Mouse (Mus musculus) left cerebral cortex, postnatal 25 days (tissue): ENCODE results near the gene Gypa. TPM values are rescaled to one million over a fixed set of nuclear protein-coding genes. Genes with fewer than 3 reads are reported as not detected.

Experiments
- DNase-seq, 2 experiments: peaks; one replicate each; pipeline ENCODE4 v3.0.0; 2022; ENCODE audit warnings: low spot score in 2 of 2, mixed read lengths in 1 of 2
- intact Hi-C: fragments of 180-260 bp; cut with DNase I; formaldehyde crosslinking; loops from one replicate; pipeline ENCODE4 v1.15.1; 2025
- total RNA-seq, 2 experiments: library from RNA; stranded (reverse); gene quantifications; 2 replicates each; pipeline ENCODE4 v1.2.3; 2021

Gypa gene
- total RNA-seq: not detected

DNA sequence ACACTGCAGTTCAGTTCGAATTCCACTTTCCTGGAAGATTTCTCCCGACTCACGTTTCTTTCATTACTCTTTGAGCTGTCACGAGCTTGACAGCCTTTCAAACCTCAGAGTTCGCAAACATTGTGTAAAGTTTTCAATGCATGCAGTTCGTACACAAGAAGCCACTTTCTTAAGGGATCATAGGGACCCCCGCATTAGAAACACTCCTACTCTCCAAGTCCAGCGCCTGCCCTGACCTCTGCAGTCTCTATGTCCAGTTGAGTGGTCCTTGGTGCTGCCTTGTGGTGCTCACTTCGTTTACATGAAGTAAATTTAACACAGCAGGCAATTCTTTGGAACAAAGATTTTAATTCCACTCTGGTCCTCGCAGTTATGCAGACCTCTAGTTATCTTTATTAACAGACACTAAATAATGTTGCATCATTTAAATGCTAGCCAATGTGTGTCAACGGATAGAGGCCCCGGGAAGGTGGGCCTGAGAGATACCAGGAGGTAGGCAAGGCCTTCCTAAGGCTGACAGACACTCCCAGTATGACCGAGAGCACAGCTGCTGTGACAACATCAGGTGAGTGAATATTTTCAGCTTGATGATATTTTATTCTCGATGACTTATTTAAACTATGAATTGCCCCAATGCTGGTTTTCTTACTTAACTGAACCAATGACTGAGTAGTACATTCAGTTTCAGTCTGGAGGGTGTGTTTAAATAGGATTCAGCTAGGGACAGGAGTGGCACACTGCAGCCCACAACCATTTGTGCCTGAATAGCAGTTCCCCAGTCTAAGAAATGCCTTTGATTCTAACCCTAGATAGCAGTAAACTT, at the start of gene Gypa:
Gypa (plus strand) TSS at position 259 of the 823 bp plus-strand sequence.
- peak in 1 of 2 experiments; percentile 6 for DNase-seq
- intact Hi-C loops: loop anchor here (1.0 kb wide), 1 partner anchor 195 kb away; no protein-coding TSS in a partner anchor

- intact Hi-C loops: no loop called here
- DNase-seq: no peak
These were observed 49.0 kb upstream of the Gypa start for GRCm38 (mm10) chr8:80444534-80445072.

- intact Hi-C loops: no loop called here
- DNase-seq: no peak
These were observed 46.4 kb upstream of the Gypa start for GRCm38 (mm10) chr8:80447217-80447616.

GRCm38 (mm10) chr8:80451938-80452690, 41.5 kb upstream of the Gypa start:
- intact Hi-C loops: no loop called here
- DNase-seq: no peak

DNA sequence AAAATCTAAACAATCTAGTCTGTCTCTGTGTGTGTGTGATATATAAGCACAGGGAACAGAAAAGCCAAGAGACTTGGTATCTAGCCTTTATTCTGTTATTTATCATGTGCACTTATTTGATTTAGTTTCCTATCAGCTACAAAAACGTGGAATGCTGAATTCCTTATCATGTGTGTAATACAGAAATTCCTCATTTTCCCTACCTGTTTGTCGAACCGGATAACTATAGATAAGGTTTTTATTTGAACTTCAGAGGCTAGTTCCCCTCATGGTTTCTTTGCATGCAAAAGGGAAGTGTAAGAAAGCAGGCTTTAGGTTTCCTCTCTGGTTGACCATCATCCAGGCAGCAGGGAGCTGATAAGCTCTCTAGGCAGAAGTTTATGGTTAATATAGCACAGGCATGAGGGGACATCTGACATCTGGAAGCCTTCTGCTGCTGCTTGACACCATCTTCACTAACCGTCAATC, 30.1 kb upstream of the Gypa start:
- no peak for DNase-seq
- intact Hi-C loops: no loop called here

- DNase-seq: no peak
- intact Hi-C loops: no loop called here
These were observed 18.6 kb upstream of the Gypa start for GRCm38 (mm10) chr8:80474971-80475370.

DNA sequence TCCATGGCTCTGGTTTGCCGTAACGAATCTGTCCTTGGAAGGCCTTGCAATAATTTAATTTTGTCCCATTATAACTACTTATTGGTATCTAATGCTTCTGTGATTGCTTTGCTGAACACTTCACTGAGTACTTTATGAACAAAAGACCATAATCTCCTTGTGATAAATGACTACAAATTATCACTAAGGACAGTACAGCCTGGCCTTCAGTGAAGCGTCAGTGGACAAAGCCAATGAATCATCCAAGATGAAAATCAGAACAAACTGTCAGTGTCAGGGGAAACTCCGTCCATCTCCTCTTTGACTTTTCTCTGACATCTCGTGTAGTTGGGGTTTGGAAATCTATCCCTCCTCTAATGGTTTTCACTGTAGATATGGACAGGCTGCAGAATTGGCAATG, 15.4 kb upstream of the Gypa start:
- intact Hi-C loops: no loop called here

DNA sequence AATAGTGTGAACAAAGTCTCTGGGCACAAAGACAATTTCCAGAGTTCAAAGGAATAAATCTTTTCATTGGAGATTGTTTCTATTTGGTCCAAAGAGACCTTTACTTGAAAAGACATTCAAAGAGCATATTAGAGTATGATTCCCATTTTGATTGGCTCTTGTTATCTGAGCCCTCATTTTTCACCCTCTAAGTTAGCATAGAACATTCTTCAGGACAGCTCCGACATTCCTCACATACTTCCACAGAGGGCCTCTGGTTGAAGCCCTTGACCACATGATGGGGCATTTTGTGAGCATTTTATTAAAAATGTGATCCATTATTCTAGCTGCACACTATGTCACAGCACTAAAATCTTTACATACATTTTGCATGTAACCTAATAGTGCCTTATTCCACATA, 14.5 kb upstream of the Gypa start:
- no peak for DNase-seq
- intact Hi-C loops: no loop called here

More for the DNA sequence above, 15.4 kb upstream of the Gypa start:
- DNase-seq: no peak

GRCm38 (mm10) chr8:80482173-80482572, 11.4 kb upstream of the Gypa start:
- intact Hi-C loops: loop anchor here (1.0 to 5.0 kb wide), 2 partner anchors 530 to 748 kb away; no protein-coding TSS in a partner anchor

DNA sequence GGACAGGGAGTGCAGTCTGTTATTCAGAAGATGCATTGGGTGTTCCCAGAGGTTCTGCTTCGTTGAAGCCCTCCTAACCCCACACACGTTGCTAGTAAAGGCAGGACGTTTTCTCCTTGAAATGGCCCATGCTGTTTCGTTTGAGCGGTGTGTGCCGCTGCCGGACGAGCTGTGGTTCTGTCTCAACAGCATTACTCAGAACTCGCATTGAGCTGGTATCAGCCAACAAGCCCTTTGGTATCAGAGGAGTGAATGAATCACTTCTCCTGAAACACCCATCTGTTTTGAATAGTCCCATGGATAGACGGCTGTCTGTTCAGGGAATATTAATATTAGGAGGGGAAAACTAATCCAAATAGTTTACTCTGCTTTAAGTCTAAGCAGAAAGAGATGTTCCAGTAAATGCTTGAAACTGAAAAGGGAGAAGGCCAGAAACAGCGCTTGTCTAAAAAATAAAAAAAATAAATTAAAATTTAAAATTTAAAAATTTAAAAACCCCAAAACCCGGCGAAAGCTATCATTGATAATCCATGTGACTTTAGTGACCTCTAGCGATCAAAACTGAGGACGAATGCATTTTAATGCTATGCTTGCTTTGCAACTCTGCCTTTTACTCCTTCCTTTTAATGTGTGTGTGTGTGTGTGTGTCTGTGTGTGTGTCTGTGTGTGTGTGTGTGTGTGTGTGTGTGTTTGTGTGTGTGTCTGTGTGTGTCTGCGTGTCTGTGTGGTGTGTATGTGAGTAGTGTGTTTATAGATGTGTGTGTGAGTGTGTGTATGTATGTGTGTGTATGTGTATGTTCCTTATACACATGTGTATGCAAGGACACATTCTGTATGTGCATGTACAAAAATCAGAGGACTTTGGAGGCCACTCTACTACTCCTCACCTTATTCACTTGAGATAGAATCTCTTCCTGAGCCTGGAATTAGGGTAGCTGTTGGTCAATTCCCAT, 10.5 kb upstream of the Gypa start:
- intact Hi-C loops: loop anchor here (1.0 to 5.0 kb wide), 2 partner anchors 531 to 749 kb away; no protein-coding TSS in a partner anchor
- DNase-seq: peak; percentile 27 to 29

More at GRCm38 (mm10) chr8:80482173-80482572, 11.4 kb upstream of the Gypa start:
- DNase-seq: no peak

- intact Hi-C loops: no loop called here
- no peak for DNase-seq
These were observed 2.0 kb upstream of the Gypa start for GRCm38 (mm10) chr8:80491562-80491961.

DNA sequence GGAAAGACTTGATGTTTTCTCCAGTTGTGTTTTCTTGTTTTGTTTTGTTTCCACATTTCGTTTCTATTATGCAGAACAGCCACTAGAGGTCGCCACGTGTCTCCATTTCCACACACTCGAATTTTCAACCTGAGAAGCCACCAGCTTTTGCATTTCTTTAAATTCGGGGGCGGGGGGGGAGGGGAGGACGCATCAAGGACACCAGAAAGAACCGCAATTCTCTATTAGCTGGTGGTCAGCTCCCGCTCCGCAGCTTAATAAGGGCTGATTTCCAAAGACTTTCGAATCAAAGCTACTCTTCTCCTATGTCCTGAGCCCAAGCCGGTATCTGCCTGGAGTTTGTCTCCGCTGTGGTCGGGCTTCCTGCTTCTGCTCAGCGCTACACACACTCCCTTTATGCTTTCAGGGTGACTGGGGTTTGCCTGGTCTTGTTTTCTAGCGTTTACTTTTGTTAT, 567 bp upstream of the Gypa start:
- intact Hi-C loops: loop anchor here (1.0 kb wide), 1 partner anchor 195 kb away; no protein-coding TSS in a partner anchor
- DNase-seq: peak; percentile 46 to 47

DNA sequence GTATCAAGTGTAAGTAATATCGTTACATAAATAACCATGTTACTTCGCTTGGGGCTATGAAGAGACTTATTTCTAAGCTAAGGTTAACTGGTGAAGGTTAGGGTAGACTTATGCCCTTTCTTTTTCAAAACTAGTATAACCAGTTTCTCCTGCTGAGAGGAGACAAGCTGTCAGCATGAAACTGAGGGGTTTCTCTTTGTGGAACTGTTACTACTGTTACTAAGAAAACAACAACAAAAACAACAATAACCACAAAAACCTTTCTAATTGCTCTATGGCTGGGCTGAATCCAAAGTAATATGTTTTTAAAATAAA, 722 bp downstream of the Gypa start:
- intact Hi-C loops: no loop called here
- DNase-seq: no peak

- intact Hi-C loops: no loop called here
- no peak for DNase-seq
These were observed 1.2 kb downstream of the Gypa start for GRCm38 (mm10) chr8:80494819-80495218.

- intact Hi-C loops: no loop called here
- no peak for DNase-seq
These were observed 1.9 kb downstream of the Gypa start for GRCm38 (mm10) chr8:80495527-80495926.

DNA sequence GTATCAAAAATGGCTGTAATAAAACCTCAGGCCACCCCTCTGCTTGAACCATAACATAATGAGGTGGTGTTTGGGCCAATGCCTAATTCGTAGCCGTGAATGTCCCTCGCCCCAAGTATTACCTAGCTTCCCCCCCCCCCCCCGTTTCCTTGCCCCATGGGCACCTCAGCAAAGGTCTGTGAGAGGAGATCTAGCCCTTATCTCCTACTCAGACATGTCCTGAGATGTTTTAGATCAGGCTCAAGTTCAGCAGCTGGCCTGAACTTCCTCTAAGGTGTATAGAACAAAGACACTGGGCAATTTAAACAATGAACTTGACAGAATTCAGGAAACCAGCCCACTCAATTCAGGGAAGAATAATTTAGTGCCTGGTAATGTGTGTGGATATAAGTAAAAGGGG, 3.7 kb downstream of the Gypa start:
- DNase-seq: no peak
- intact Hi-C loops: no loop called here

DNA sequence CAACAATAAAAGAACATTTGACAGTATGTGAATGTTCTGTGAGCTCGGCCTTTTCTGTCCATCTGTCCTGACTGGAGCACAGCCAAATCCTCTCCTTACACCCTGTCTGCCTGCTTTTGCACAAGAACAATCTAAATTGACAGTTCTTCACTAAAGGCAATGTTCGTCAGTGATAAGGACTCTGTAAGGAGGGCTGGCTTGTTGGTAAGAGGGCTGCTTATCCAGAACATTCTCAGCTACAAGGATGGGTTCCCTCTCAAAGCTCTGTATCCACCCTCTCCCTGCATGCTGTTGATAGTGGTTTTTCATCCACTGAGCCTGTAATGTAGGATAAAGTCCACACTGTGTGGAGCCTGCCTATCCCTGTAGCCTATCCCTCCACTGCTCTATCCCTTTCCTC, 6.7 kb downstream of the Gypa start:
- intact Hi-C loops: no loop called here
- DNase-seq: no peak

DNA sequence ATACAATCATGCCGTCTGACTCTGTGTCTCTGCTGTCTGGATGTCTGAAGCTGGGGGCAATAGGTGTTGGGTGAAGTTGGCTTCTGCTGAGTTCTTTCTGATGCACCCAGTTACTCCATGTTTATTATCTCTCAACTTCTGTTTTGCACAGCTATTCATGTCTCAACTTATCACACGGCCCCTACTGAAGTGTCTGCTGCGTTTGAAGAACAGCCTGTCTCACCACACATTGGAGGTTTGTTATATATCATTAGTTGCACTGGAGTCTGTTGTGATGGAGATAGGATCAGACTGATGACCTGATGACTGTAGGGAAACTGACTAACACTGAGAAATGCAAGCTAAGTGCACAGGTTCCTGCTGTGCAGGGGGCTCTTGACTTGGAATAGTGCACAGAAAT, 7.2 kb downstream of the Gypa start:
- intact Hi-C loops: no loop called here
- no peak for DNase-seq

DNA sequence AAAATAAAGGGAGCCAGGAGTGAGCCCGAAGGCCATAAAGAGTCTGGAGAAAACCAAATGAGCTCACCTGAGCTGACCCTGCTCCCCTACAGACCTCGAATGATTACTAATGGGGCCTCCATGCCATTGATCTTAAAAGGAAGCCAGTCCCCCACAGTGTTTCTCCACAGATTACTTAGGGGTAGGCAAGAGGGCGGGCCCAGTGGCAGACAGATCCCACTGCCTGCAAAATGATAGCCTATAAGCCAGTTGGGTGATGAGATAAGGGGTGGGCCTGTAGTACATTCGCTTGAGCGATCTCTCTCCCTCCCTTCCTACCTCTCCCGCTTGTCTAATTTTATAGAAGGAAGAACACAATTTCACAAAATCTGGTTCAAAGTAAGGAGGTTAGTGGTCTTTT, 7.7 kb downstream of the Gypa start:
- no peak for DNase-seq
- intact Hi-C loops: no loop called here
